In the genomic region with DNA sequence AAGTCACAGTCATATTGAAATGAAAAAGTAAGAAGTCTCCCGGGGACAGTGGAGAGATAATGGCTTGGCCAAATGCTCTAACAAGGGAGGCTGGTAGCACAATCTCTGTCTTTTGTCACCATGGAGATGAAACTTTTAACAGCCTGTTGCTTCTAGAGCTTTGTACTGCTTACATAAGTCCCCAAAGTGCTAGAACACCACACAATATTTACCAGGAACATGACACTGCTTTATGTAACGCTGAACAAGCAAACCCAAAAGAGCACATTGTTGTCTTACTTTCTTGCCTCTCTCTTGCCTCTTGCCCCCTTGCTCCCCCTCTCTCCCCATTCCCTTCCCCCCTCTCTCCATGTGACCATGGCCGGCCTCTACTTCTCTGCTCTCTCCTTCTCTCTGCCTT, we compare ENCODE assay signal across 12 mouse cellular contexts.
"Had no signal": no experiment of that assay in that cellular context is flagged by ENCODE, and none has a peak within 500 bp of the region (broad histone marks: within the 10 kb centered on the region; RNA-seq: fewer than 3 reads in every experiment).

No protein-coding gene starts in this region.

- ATAC-seq: hindbrain, postnatal 0 days; inflammation-experienced regulatory T-cells, adult 6 months; intestine, embryonic 16.5 days; midbrain, embryonic 16.5 days had no signal

- DNase-seq: kidney, postnatal 4 days; left cerebral cortex, postnatal 4 days; liver, embryonic 13.5 days; lung, adult 2 months; retina, postnatal 1 day; right cerebral cortex, postnatal 25 days; spleen, adult 18-20 months; thymus, postnatal 25 days had no signal
